Mouse (Mus musculus): ENCODE measurements around the gene Rnf181.
A peak's percentile ranks its signal among the peaks of the same experiment; 100 is the strongest.

The Rnf181 gene

GRCm38 (mm10) chr6:72323786-72324508 is 42.8 kb downstream of the Rnf181 start:
- no peak for DNase-seq

- DNase-seq: no peak
These were observed 43.8 kb downstream of the Rnf181 start for GRCm38 (mm10) chr6:72322936-72323335.

- DNase-seq: peak in 1 of 2 experiments; percentile 53
These were observed 47.7 kb downstream of the Rnf181 start for GRCm38 (mm10) chr6:72319019-72319418.

- DNase-seq: no peak
These were observed 48.3 kb downstream of the Rnf181 start for GRCm38 (mm10) chr6:72318440-72318839.

GRCm38 (mm10) chr6:72316044-72316443 is 50.7 kb downstream of the Rnf181 start:
- no peak for DNase-seq

GRCm38 (mm10) chr6:72315384-72315783 is 51.4 kb downstream of the Rnf181 start:
- no peak for DNase-seq

- no peak for DNase-seq
These were observed 53.5 kb downstream of the Rnf181 start for GRCm38 (mm10) chr6:72313124-72313867.

- DNase-seq: no peak
These were observed 54.6 kb downstream of the Rnf181 start for GRCm38 (mm10) chr6:72312198-72312597.
